Mouse (Mus musculus): ENCODE data around the gene Syvn1. TPM values are rescaled to one million over a fixed set of nuclear protein-coding genes. Genes with fewer than 3 reads are reported as not detected.
A peak's percentile ranks its signal among the peaks of the same experiment; 100 is the strongest.
"Not testable (repeated sequence)": the region's sequence is repeated elsewhere in the genome, so short reads cannot be mapped to it uniquely, and the experiment has no call there.

The Syvn1 gene
- polyA plus RNA-seq, 1 experiment from 2014 or later = 34.3 TPM

- no peaks in the 10 kb centered on the region for H3K4me1 ChIP-seq (ENCODE audit: insufficient read depth)
- H3K36me3 ChIP-seq (ENCODE audit: insufficient read depth) = no peaks in the 10 kb centered on the region
- H3K9ac ChIP-seq = no peak overlapping the region
- no peaks in the 10 kb centered on the region for H3K27me3 ChIP-seq (ENCODE audit: insufficient read depth, low read length)
- H3K9me3 ChIP-seq (ENCODE audit: low read depth, low read length) = no peaks in the 10 kb centered on the region
- H3K4me2 ChIP-seq = no peak overlapping the region
- TF ChIP-seq CTCF (IDR thresholded peaks at IDR 0.05; ENCODE audit: low read depth) = 0 out of 2 replicates have a peak, but pooled peaks have one; percentile 15
- no peak for ATAC-seq (ENCODE audit: insufficient read depth)
- DNase-seq = no peak
- no peak overlapping the region for H3K4me3 ChIP-seq (ENCODE audit: low read depth, low read length)
- H3K27ac ChIP-seq (ENCODE audit: low read depth) = no peak overlapping the region
These were observed 6.4 kb upstream of the Syvn1 start for GRCm38 (mm10) chr19:6040002-6040401.

GRCm38 (mm10) chr19:6042293-6042692, 4.1 kb upstream of the Syvn1 start:
- H3K27me3 ChIP-seq (ENCODE audit: insufficient read depth, low read length) = no peaks in the 10 kb centered on the region
- TF ChIP-seq CTCF (IDR thresholded peaks at IDR 0.05; ENCODE audit: low read depth) = no peak
- no peak overlapping the region for H3K27ac ChIP-seq (ENCODE audit: low read depth)
- WGBS = 77% methylated on average over 9 of the region's 9 CpGs
- no peak overlapping the region for H3K4me2 ChIP-seq
- no peak for ATAC-seq (ENCODE audit: insufficient read depth)
- no peak overlapping the region for H3K4me3 ChIP-seq (ENCODE audit: low read depth, low read length)
- H3K36me3 ChIP-seq (ENCODE audit: insufficient read depth) = no peaks in the 10 kb centered on the region
- DNase-seq = no peak
- H3K9me3 ChIP-seq (ENCODE audit: low read depth, low read length) = no peaks in the 10 kb centered on the region
- H3K4me1 ChIP-seq (ENCODE audit: insufficient read depth) = no peaks in the 10 kb centered on the region; the same call in 1 of the 2 replicates
- no peak overlapping the region for H3K9ac ChIP-seq

- not testable (repeated sequence) for H3K4me2 ChIP-seq; H3K4me1 ChIP-seq (ENCODE audit: insufficient read depth); ATAC-seq (ENCODE audit: insufficient read depth); H3K9ac ChIP-seq; H3K27ac ChIP-seq (ENCODE audit: low read depth); H3K9me3 ChIP-seq (ENCODE audit: low read depth, low read length); H3K27me3 ChIP-seq (ENCODE audit: insufficient read depth, low read length); H3K4me3 ChIP-seq (ENCODE audit: low read depth, low read length)
- 42% methylated on average over 4 of the region's 4 CpGs for WGBS
- peaks cover 13% of the 10 kb centered on the region for H3K36me3 ChIP-seq (ENCODE audit: insufficient read depth)
- DNase-seq = peak; percentile 79
- TF ChIP-seq CTCF (IDR thresholded peaks at IDR 0.05; ENCODE audit: low read depth) = peak; percentile 52
These were observed 2.3 kb upstream of the Syvn1 start for GRCm38 (mm10) chr19:6044102-6044501.

- Histone ChIP-seq H3K9me3 (ENCODE audit: low read depth, low read length) (no peaks in the 10 kb centered on the region), H3K4me2 (peak overlapping the region; percentile 78), H3K27me3 (ENCODE audit: insufficient read depth, low read length) (no peaks in the 10 kb centered on the region), H3K4me1 (ENCODE audit: insufficient read depth) (peaks cover 6% of the 10 kb centered on the region; the same call in 1 of the 2 replicates), H3K4me3 (ENCODE audit: low read depth, low read length) (peak overlapping the region; percentile 94), H3K36me3 (ENCODE audit: insufficient read depth) (peaks cover 28% of the 10 kb centered on the region), H3K27ac (ENCODE audit: low read depth) (peak overlapping the region; percentile 99), H3K9ac (peak overlapping the region; percentile 92)
- TF ChIP-seq CTCF (IDR thresholded peaks at IDR 0.05; ENCODE audit: low read depth) = no peak
- DNase-seq (peak; percentile 70), ATAC-seq (ENCODE audit: insufficient read depth) (peak; percentile 29; the same call in 1 of the 2 replicates)
- 14% methylated on average over 20 of the region's 20 CpGs for WGBS
These were observed 746 bp upstream of the Syvn1 start for GRCm38 (mm10) chr19:6045366-6046293.

- Histone ChIP-seq H3K36me3 (ENCODE audit: insufficient read depth) (peaks cover 45% of the 10 kb centered on the region), H3K9me3 (ENCODE audit: low read depth, low read length) (no peaks in the 10 kb centered on the region), H3K4me2 (peak overlapping the region; percentile 78), H3K27me3 (ENCODE audit: insufficient read depth, low read length) (no peaks in the 10 kb centered on the region), H3K27ac (ENCODE audit: low read depth) (peak overlapping the region; percentile 99), H3K9ac (peak overlapping the region; percentile 92), H3K4me1 (ENCODE audit: insufficient read depth) (peaks cover 6% of the 10 kb centered on the region; the same call in 1 of the 2 replicates), H3K4me3 (ENCODE audit: low read depth, low read length) (peak overlapping the region; percentile 94)
- WGBS = 1% methylated on average over 44 of the region's 44 CpGs
- DNase-seq (no peak), ATAC-seq (ENCODE audit: insufficient read depth) (peak; percentile 11)
- TF ChIP-seq CTCF (IDR thresholded peaks at IDR 0.05; ENCODE audit: low read depth) = peak; percentile 7; the same call in 1 of the 2 replicates
These were observed 950 bp downstream of the Syvn1 start for GRCm38 (mm10) chr19:6047154-6047898.

- H3K27me3 ChIP-seq (ENCODE audit: insufficient read depth, low read length) = no peaks in the 10 kb centered on the region
- ATAC-seq (ENCODE audit: insufficient read depth) (no peak), DNase-seq (no peak)
- peaks cover 50% of the 10 kb centered on the region for H3K36me3 ChIP-seq (ENCODE audit: insufficient read depth)
- peaks cover 6% of the 10 kb centered on the region; the same call in 1 of the 2 replicates for H3K4me1 ChIP-seq (ENCODE audit: insufficient read depth)
- TF ChIP-seq CTCF (IDR thresholded peaks at IDR 0.05; ENCODE audit: low read depth) = no peak
- H3K9me3 ChIP-seq (ENCODE audit: low read depth, low read length) = no peaks in the 10 kb centered on the region
- H3K4me3 ChIP-seq (ENCODE audit: low read depth, low read length) = peak overlapping the region; percentile 94
- WGBS = 75% methylated on average over 8 of the region's 8 CpGs
- H3K9ac ChIP-seq = peak overlapping the region; percentile 92
- 0 out of 2 replicates have a peak overlapping the region, but pooled peaks have one; percentile 99 for H3K27ac ChIP-seq (ENCODE audit: low read depth)
- peak overlapping the region; percentile 78 for H3K4me2 ChIP-seq
These were observed 1.5 kb downstream of the Syvn1 start for GRCm38 (mm10) chr19:6047899-6048166.
